Mouse (Mus musculus): ENCODE results near the gene Ifnar2.

DNA sequence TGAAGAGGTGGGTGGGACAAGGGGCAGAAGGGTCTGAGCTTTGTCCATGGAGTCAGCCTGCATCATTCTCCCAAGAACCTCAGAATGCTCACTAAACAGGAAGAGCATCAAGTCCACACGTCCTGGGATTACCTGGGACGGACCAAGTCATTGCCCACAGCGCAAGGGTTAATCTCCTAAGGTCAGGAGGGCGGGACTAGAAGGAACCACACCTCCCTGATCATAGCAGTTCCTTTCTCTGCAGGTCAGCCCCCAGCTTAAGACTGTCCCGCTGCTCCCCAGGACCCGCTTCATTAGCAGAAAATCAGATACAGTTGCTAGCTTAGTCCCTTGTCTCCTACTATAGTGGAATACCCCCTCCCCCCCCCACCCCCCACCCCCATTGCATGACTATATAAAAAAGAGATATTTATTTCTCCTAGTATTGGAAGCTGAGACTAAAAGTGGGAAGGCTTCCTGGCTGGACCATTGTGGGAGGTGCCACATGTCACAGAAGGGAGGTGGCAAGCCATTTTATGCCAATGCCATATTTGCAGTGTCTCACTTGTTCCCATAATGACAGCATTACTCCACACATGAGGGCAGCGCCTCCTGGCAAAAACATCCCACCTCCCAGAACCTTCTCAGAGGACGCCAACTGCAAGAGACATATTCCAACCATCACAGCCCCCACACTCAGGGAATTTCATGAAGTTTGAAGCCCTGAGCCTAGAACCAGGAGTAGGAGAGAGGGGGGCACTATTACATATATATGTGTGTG lies 23.2 kb downstream of the Ifnar2 start:
- TF ChIP-seq CTCF (IDR thresholded peaks at IDR 0.05; ENCODE audit: control insufficient read depth, insufficient read depth, insufficient replicate concordance, low read depth, low read length) (no peak), POLR2A (IDR thresholded peaks at IDR 0.05; ENCODE audit: control insufficient read depth, low read depth, low read length) (no peak)

All from testis, adult 2 months (tissue).